Mouse (Mus musculus) embryo, embryonic 10.5 days (tissue): ENCODE measurements around the gene Dcun1d4.

ENCODE experiments used
- DNase-seq: peaks from one replicate; pipeline ENCODE4 v3.0.0-alpha.2; 2015; ENCODE audit warnings: low spot score

The Dcun1d4 gene

DNA sequence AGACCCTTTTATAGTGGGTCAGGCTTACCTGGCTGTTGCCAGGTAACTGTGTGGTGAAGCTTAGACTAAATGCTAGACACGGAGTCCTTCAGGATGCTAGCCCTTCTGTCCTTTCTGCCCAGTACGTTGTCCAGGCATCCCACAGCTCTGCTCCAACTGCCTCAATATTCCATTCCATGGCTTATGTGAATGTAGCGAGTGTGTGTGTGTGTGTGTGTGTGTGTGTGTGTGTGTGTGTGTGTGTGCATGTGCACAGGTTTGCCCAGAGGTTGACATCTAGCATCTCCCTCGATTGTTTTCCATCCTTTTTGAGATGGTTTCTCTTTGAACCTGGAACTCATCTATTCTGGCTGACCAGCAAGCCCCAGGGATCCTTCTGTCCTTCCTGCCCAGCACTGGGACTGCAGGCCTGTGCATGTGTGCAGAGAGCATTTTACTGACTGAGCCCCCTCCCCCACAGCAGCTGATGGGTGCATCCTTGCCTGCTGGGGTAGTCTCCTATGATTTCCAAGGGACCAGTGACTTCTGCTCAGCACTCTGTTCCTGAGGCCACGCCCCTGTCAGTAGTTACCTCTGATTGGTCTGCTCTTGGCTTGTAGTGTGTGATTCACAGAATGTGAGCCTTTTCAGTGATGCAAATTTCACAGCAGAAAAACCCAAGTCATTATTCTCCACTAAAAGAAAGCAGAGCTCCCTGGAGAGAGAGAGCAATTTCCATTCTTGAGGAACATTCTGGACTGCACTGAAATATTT, 118.3 kb downstream of the Dcun1d4 start:
- peak; percentile 36 for DNase-seq

DNA sequence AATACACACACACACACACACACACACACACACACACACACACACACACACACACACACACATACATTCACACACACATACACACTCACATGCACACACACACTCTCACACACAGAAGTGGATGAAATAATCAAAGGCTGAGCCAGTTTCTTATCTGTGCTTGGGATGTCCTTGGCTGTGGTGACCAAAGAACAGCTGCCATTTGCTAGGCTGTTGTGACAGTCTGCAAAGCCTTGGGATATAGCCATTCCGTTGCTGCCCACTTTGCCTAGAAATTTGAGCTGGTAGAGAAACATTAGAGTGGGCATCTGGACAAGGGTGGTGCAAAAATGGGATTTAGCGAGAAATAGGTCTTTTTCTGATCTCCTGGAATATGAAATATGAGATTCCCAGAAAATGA, 119.2 kb downstream of the Dcun1d4 start:
- no peak for DNase-seq

DNA sequence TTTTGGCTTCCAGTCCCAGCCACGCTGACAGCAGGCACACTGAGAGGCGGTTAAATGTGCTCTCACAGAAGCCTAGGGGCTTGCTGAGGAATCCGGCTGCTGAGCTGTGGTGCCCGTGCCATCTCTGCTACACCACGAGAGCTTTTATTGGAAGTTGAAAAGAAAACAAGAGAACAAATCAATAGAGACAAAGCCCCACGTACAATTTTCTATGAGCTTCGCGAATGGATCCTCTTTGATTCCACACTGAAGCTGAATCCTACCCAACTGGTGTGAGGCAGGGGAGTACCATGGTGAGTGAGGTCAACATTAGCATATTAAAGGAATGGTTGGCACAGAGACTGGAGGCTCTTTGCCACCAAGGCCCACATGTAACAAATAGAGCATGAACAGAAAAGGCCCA, 120.6 kb downstream of the Dcun1d4 start:
- no peak for DNase-seq

DNA sequence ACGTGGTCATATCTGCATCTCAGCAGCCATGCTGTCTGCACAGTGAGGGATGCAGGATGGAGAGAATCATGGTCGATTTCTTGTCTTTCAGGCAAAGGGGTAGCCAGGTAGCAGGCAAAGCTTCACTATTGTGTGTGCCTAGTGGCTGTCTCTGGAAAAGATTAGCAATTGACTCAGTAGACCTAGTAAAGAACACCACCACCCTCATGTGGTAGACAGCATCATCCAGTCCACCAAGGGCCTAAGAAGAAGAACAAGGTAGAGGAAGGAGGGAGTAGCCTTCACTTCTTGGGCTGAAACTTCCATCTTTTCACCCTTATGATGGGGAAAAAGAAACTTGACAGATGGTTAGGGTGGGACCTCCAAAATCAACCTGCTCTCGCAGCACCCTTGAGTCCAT, 122.1 kb downstream of the Dcun1d4 start:
- no peak for DNase-seq

DNA sequence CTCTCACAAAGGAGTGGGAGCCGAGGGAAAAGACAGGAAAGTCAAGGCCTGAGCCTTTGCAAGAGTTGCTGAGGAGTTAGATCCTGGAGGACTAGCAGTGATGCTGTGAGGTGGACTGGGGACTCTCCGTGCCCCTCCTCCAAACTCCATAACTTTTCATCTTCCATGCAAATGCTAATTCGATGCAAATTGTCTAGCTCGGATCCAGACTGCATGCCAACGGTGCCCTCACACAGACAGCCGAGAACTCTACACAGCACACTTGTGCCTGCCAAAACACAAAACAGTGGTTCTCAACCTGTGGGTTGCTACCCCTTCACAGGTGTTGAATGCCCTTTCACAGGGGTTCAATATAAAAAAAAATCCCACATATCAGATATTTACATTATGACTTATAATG, 123.7 kb downstream of the Dcun1d4 start:
- no peak for DNase-seq

DNA sequence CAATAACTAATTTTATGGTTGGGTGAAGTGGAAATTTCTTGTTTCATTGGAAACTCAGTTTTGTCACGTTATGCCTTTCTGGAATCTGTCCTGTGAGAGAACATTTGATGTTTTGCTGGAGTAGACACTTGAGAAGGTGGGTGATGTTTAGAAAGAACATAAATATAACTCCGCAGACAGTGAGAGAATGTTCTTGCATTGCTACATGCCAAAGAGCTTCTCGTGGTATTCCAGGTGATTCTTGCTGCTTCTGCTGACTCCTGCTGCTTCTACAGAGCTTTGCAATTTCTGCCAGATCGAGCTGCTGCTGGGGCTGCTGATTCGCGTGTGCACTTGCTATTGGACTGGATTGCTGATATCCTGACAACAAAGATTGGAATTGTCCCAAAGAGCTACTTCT, 124.2 kb downstream of the Dcun1d4 start:
- DNase-seq: no peak
